Mouse (Mus musculus) left cerebral cortex, adult 11 months (tissue): ENCODE measurements around the gene Rfx8.

Experiments used
- DNase-seq: peaks from one replicate; pipeline ENCODE4 v3.0.0; 2022; ENCODE audit warnings: low spot score

The Rfx8 gene

DNA sequence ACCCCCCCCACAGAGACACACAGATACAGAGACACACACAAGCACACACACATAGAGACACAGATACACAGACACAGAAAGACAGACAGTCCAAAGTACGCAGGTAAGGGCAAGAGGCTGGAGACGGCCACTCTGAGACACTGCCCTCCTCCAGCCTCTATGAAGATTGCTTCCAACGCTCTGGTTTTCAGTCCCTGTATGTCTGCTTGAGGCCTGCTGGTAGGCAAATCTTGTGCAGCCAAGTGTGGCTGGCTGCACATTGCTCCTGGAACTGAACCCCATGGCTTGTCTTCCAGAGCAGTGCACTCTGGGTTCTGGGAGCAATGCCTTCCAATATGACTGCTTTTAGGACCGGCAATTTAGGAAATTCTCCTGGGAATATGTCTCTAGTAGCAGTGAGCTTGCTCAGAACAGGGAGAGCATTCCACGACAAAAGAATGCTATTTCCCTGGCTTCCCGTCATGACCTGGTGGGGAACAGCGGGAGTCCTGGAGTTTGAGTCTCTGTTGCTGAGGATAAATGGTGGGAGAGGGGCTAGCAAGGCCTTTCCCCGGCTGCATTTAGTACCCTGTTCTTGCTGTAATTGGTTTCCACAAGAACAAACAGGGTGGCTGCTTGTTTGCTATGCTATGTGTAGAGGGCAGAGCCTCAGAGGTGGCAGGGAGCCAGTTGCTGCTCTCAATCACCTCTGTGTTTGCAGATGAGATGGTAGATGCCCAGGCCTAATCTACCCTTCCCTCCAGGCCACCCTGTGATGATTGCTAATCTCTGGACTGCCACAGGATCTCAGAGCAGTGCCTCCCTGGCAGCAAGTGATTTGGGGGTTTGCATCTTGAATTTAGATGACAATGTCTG lies 74.7 kb downstream of the Rfx8 start:
- DNase-seq = peak; percentile 39

GRCm38 (mm10) chr1:39644333-39644732 lies 76.5 kb downstream of the Rfx8 start:
- no peak for DNase-seq

- DNase-seq = no peak
These were observed 79.1 kb downstream of the Rfx8 start for GRCm38 (mm10) chr1:39641667-39642066.

GRCm38 (mm10) chr1:39637139-39637538 lies 83.7 kb downstream of the Rfx8 start:
- DNase-seq = no peak

- no peak for DNase-seq
These were observed 84.1 kb downstream of the Rfx8 start for GRCm38 (mm10) chr1:39636660-39637059.

DNA sequence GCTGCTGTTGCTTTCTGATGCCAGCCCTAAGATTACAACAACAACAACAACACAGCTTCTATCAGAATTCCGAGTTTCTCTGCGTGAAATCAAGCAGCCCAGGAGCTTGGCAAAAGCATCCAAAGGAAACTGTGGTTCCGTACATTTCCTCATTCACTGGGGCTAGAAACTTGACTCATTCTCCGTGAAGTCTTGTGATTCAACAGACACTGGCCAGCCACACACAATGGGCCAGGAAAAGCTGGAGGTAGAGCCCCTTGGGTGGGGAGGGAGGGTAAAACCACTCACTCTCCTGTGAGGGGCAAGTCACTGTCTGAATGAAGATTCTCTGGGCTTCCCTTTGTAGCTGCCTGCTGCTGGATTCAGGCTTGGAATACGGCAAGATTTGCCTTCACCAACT lies 84.6 kb downstream of the Rfx8 start:
- DNase-seq = no peak

DNA sequence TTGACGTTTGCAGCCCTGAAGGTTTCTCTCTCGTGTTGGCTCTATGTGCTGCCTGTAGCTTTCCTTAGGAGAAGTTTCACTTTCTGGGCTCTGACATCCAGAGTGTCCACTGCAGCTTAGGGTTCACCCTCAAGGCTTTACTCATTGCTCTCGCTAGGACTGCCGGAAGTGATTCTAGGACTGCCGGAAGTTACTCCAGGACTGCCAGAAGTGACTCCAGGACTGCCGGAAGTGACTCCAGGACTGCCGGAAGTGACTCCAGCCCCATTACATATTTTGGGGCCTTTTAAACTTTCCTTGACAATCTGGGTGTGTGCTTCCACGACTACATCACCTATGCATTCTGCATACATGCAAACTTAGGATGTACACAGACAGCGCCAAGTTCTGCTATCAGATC lies 92.2 kb downstream of the Rfx8 start:
- no peak for DNase-seq

DNA sequence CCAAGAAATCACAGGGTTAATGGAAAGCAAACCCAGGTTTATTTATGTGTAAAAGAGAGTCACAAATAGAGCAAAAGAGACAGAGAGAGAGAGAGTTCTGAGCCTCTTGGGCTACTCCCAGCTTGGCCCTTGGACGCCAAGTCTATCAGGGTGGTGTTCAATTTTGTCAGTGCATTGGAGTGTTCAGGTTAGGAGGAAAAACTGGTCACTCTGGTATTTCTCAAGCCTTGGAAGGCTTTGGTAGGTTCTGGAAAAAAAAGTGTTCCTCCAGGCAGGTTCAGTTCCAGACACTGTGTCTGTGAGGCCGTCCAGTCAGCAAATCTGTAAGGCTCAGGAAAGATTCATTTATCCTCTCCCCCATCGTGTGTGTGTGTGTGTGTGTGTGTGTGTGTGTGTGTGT lies 95.3 kb downstream of the Rfx8 start:
- no peak for DNase-seq

GRCm38 (mm10) chr1:39623729-39624128 lies 97.1 kb downstream of the Rfx8 start:
- no peak for DNase-seq

GRCm38 (mm10) chr1:39623106-39623505 lies 97.7 kb downstream of the Rfx8 start:
- no peak for DNase-seq

GRCm38 (mm10) chr1:39618524-39618923 lies 102.3 kb downstream of the Rfx8 start:
- no peak for DNase-seq

DNA sequence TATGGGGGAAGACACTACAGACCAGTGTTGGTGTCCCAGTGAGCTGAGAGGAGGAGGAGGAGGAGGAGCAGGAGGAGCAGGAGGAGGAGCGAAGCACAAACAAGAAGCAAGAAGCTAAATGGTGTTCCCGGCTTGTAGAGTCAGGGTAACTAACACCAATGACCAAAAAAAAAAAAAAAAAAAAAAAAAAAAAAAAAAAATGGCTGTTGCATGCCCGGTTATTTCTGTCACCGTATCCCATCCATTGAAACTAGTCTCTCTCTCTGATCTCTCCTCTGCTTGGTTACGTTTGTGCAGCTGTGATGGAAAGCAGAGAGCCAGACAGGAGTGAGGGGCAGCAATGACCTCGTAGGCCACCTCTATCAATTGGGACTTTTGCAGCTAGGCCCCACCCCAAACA lies 105.3 kb downstream of the Rfx8 start:
- no peak for DNase-seq
